Mouse (Mus musculus): ENCODE results near the gene Bcl2l13.
"Not testable (repeated sequence)": the region's sequence is repeated elsewhere in the genome, so short reads cannot be mapped to it uniquely, and the experiment has no call there.

Gene Bcl2l13

DNA sequence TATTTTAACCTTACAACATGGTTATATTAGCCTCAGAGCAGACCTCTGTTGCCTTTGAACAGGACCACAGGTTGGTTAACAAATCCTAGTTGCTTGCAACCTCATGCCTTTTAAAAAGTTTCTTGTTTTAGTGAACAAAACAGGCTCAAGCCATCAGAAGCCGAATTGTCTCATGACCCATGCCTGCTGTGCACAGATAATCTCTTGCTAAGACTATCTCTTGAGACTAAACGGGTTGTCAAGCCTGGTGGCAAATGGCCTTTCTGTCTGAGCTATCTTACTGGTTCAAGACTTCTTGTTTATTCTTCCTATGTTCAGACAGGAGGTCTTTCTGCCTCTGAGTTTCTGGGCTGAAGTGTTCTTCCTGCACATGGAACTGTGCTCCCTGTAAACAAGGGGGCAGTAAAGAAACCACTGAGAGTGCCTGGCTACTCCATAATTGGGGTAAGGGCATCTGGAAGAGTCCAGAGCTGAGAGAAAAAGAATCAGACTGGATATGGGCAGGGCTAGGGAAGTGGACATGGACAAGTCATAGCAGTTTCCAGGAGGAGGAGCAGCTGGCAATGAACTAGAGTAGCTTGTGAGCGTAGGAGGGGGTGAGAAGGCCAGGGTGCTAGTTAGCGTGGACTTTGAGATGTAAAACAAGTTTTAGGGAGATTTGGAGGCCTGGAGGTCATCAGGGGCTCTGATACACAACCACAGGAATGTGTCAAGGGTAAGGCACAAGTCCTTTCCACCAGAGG lies 5.0 kb upstream of the Bcl2l13 start:
- no peak for DNase-seq (ENCODE audit: low spot score)

- no peak for DNase-seq (ENCODE audit: low spot score)
Observed at GRCm38 (mm10) chr6:120832097-120832496, 3.9 kb upstream of the Bcl2l13 start.

GRCm38 (mm10) chr6:120834766-120835321 lies 1.2 kb upstream of the Bcl2l13 start:
- no peak for DNase-seq (ENCODE audit: low spot score)

DNA sequence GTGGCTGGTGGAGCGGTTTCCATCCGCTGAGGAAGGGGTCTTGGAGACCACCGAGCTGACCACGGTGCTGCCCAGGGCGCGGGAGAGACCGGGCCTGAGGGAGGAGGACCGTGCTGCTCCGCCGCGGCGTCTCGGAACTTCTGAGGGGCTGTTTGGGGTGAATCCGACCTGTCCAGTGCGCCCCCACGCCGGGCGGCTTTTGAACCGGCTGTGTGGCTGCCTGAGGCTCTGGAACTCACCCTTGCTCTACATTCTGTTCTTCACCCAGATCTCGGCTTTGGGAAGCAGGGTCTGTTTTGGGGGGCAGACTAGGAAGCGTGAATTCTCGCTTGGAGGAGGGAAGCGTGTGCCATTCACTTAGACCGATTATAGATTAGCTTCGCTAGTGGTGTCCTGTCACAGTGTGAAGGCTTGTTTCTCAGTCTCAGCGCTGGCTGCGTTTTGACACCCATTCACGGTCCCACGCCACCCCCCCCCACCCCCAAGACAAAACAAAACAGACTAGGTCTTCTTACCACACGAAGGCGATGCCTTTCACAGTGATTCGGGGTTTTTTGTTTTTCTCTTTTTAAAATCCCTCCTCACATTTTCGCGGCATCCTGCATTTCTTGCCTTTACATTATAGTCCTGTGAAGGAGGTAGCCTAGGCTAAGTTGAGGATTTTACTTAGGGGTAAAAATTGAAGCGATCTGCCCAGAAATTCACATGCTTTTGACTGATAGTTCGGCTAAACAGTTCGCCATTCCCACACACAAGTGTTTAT lies 558 bp downstream of the Bcl2l13 start:
- DNase-seq (ENCODE audit: low spot score): peak; percentile 37

DNA sequence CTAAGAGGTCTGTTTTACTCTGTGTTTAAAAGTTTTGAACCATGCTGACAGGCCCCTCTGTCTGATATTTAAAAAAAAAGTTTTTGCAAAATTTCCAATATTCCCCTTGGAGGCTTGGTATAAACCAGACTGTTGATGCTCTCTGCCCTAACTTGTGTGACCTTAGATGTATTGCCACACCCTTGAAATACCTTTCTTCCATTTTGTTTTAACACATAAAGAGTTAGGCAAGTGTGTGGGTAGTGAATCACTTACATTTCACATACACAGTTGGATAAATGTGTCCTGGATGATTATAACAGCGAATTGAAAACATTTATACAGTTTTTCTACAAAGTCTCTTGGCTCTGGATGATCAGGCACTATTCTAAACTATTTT lies 1.1 kb downstream of the Bcl2l13 start:
- no peak for DNase-seq (ENCODE audit: low spot score)

- no peak for DNase-seq (ENCODE audit: low spot score)
Observed at GRCm38 (mm10) chr6:120840258-120840657, 4.2 kb downstream of the Bcl2l13 start.

- no peak for DNase-seq (ENCODE audit: low spot score)
Observed at GRCm38 (mm10) chr6:120841754-120842153, 5.7 kb downstream of the Bcl2l13 start.

GRCm38 (mm10) chr6:120850720-120851119 lies 14.7 kb downstream of the Bcl2l13 start:
- not testable (repeated sequence) for DNase-seq (ENCODE audit: low spot score)

DNA sequence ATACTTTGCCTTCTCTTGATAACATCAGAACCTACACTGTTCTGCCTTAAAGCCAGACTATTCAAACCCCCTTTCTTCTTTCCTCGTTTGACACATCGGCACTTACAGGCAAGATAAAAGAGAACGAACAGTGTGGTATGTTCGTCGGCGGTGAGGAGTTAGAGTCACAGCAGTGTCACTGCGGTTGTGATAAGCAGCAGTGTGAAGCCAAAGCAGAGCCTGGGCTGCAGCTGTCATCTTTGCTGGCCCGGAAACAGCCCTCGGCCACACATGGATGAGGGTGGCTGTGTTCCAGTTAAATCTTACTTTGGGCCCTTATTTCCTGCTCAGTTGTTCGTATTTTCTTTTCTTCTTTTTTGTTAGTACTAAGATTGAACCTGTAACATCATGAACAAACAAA lies 18.4 kb downstream of the Bcl2l13 start:
- DNase-seq (ENCODE audit: low spot score): no peak

DNA sequence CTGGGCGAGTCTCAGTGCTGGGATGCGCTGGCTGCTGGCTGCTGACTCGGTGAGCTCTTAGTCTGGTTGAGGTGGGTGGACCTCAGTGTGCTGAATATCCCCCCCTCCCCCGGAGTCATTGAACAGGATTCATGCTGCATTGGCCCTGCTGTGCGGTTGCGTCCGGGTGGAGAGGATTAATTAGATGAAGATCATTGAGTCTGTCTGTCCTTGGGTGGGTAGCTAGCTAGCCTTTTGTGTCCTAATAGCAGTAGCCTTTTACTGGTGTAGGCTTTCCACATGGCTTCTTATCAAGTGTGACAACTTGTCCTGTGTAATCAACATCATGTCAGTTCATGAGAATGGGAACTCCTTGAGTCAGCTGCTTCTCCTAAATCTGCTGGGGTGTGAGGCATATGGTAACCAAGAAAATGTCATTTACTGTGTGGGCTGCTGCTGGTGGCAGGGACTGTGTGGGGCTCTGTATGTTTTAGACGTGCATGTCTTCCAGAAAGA lies 22.3 kb downstream of the Bcl2l13 start:
- DNase-seq (ENCODE audit: low spot score): no peak

GRCm38 (mm10) chr6:120860079-120860478 lies 24.1 kb downstream of the Bcl2l13 start:
- no peak for DNase-seq (ENCODE audit: low spot score)

DNA sequence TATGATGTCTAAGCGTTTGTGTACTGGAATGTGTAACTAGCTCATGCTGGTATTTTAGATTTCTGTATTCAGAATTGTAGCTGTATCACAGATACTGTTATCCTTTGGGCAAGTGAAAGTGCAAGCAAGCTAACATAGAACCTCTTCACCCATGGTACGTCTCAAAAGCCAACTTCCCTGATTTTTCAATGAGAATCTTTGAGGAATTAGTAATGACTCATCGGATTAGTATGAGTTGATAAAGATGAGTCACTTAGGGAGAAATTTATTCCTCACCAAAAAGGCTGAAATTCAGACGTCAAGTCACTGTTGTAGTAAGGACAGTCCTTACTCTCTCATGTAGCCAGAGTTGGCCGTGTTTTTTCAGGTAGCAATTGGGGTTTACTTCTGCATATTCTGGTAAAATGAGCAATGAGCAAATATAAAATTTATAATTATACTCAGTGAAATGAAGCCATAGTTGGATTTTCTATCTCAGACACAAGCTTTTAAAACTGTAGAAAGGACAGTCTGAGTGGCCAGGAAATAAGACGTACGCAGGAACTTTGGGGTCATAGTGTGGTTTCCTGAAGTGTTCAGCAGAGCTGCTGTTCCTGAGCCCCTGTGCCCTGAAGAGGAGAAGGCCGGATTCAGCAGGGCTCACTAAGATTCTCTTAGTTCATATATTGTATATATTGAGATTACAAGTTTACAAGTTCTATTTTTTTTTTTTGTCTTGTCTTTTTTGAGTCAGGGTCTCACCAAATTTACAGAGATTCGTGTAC lies 30.2 kb downstream of the Bcl2l13 start:
- no peak for DNase-seq (ENCODE audit: low spot score)

DNA sequence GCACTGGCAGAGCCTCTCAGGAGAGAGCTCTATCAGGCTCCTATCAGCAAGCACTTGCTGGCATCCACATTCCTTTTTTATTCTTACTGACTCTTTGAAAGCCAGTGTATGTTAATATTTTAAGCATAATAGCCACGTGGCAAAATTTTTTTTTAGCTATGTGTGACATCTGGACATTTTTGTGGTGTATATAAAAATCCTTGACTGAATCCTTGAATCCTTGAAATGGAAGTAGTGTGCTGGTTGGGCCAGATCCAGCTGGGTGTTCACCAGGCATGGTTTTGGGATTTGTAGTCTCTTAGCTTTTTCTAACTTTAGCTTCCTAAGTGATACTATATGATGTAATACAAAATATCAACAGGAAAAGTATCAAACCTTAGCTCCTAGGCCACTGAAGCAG lies 32.8 kb downstream of the Bcl2l13 start:
- DNase-seq (ENCODE audit: low spot score): no peak

DNA sequence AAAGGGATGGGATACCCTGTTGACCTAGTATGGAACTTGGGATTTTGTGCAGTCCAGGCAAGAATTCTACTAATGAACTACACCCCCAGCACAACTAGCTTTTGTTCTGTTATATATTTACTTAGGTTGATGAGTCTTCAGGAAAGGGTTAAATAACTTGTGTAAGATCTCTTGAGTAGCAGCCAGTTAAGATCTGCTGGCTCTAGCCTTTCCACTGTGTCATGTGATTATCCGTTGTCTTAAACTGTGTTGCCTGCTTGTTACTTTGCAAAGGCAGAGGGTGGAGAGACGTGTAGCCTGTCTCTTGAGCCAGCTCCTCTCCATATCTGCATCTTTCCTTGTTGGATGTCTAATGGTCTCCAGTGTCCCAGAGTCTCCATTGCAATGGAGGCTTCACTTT lies 35.3 kb downstream of the Bcl2l13 start:
- no peak for DNase-seq (ENCODE audit: low spot score)

GRCm38 (mm10) chr6:120873874-120874273 lies 37.9 kb downstream of the Bcl2l13 start:
- no peak for DNase-seq (ENCODE audit: low spot score)

- no peak for DNase-seq (ENCODE audit: low spot score)
Observed at GRCm38 (mm10) chr6:120879046-120879445, 43.0 kb downstream of the Bcl2l13 start.

DNA sequence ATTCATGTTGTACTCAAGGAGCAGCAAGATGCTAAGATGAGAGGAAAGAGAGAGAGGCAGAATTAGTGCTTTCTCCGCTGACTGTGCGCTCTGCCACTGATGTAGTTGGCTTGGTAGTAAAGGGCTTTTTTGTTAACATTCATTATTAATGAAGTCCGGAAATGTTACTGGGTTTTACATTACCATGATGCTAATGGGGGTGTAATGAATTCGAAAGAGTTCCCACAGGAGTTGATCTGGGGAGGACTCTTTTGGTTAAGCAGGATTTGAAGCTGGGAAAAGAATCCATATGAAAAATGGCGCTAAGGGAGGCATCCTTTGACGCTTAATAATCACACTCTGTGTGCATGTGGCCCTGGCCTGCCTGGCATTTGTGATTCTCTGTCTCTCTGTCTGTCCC lies 48.4 kb downstream of the Bcl2l13 start:
- DNase-seq (ENCODE audit: low spot score): no peak

- no peak for DNase-seq (ENCODE audit: low spot score)
Observed at GRCm38 (mm10) chr6:120886696-120887095, 50.7 kb downstream of the Bcl2l13 start.

DNA sequence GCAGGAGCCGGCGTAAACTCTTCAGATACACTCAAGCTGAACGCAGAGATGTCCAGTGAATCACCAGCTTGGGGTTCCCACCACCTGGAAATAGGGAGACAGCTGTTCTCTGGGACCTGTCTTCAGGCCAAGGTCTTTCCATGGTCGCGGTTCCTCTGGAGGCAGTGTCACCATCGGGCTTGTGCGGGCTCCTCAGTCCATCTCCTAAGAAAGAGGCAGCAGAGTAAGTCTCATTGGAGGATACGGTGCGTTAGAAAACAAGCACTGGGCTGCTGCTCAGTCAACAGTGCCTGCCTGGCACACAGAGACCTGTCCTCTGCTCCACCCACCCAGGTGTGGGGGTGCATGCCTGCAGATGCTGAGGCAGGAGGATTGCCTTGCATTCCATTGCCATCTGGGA lies 58.1 kb downstream of the Bcl2l13 start:
- DNase-seq (ENCODE audit: low spot score): no peak

DNA sequence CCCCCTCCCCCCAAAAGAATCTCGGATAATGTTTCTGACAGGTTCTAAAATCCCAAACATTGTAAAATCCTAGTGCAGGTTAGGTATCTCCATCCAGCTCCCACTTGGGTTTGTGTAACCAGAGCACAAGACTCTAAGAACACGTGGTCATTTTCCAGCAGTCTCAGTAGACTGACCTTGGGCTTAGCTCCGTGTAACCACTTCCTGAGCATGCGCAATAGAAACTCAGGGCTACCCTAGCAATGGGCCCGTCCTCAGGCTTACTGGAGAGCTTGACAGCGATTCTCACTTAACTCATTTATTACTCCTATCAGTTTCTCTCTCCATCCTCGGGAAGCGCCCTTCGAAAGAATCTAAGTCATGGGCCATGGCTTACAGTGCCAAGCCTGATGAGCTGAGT lies 58.5 kb downstream of the Bcl2l13 start:
- peak; percentile 47 for DNase-seq (ENCODE audit: low spot score)

- DNase-seq (ENCODE audit: low spot score): peak; percentile 50
Observed at GRCm38 (mm10) chr6:120898188-120898833, 62.3 kb downstream of the Bcl2l13 start.

All from yolk sac, embryonic 10.5 days (tissue).